Mouse (Mus musculus) testis, adult 2 months (tissue): Measurements from ENCODE around the gene Rbms3.

ENCODE experiments used
- CTCF ChIP-seq: fragments of 200-500 bp; IDR thresholded peaks from 2 replicates; pipeline ENCODE4 v1.5.1; 2012; ENCODE audit warnings: low read depth, mild to moderate bottlenecking, inconsistent platforms, low read length, moderate library complexity; ENCODE audit not compliant: control insufficient read depth, insufficient read depth, insufficient replicate concordance
- POLR2A ChIP-seq: fragments of 200-500 bp; IDR thresholded peaks from 2 replicates; pipeline ENCODE4 v1.6.1; 2012; ENCODE audit warnings: low read depth, mild to moderate bottlenecking, inconsistent platforms, low read length, moderate library complexity; ENCODE audit not compliant: control insufficient read depth

DNA sequence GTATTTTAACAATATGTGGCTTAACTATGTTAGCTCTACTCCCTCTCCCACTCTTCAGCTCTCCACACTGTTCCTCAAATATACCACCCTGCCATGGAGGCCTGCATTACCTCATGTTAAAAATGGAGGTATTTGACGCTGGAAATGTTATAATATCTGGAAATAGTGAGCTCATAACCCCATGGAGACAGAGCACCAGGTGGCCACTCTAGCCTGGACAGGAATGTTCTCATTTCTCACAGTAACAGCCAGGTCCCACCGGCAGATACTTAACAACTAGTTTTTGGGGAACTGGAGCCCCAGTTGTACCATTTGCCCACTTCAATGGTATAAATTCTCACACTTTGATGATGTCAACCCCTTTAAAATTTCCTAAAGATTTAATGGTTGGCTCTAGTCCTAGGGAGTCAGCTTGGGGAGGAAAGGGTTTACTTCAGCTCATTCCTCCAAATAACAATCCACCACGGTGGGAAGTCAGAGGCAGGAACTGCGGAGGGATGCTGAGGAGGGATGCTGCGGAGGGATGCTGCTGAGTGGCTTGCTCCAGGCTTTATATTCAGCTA lies 9.0 kb upstream of the Rbms3 start:
- TF ChIP-seq CTCF (no peak), POLR2A (no peak)
